Mouse (Mus musculus): ENCODE measurements around the gene Tdrd5. TPM values are rescaled to one million over a fixed set of nuclear protein-coding genes. Genes with fewer than 3 reads are reported as not detected.
"Not testable (repeated sequence)": the region's sequence is repeated elsewhere in the genome, so short reads cannot be mapped to it uniquely, and the experiment has no call there.

Gene Tdrd5
- total RNA-seq, 2 experiments from 2014 or later = not detected

DNA sequence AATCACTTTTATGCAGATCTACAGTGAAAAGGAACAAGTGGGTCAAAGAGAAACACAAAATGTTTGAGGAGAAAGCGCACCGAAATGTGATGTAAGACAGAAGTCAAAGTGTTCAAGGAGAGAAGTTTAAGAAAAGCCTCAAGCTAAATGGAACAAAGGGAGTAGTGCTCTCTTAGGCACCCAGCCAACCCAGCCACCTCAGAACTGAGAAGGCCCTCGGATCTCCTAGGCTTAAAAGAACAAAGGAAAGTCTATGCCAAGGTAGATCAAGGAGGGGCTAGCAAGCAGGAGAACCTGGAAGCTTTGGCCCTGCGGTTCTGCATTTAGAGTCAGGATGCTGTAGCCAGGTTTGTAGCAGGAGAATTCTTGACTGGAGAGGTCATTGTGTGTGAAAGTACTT, 48.6 kb downstream of the Tdrd5 start:
- no peak for DNase-seq

GRCm38 (mm10) chr1:156251096-156251495, 52.4 kb downstream of the Tdrd5 start:
- not testable (repeated sequence) for DNase-seq

GRCm38 (mm10) chr1:156247893-156248292, 55.6 kb downstream of the Tdrd5 start:
- DNase-seq = no peak

- DNase-seq = peak; percentile 56
Observed at GRCm38 (mm10) chr1:156241713-156242348, 61.6 kb downstream of the Tdrd5 start.

- DNase-seq = no peak
Observed at GRCm38 (mm10) chr1:156241035-156241434, 62.4 kb downstream of the Tdrd5 start.

DNA sequence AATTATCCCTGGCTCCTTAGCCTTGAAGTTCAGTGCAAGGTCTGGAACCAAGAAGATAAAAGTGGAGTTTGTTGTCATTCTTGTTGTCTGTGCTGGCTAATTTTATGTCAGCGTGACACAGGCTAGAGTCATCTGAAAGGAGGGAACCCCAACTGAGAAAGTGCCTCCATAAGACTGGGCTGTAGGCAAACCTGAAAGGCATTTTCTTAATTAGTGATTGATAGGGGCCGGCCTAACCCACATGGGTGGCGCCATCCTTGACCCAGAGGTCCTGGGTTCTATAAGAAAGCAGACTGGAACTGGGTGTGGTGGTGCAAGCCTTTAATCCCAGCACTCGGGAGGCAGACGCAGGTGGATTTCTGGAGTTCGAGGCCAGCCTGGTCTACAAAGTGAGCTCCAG, 72.3 kb downstream of the Tdrd5 start:
- no peak for DNase-seq

DNA sequence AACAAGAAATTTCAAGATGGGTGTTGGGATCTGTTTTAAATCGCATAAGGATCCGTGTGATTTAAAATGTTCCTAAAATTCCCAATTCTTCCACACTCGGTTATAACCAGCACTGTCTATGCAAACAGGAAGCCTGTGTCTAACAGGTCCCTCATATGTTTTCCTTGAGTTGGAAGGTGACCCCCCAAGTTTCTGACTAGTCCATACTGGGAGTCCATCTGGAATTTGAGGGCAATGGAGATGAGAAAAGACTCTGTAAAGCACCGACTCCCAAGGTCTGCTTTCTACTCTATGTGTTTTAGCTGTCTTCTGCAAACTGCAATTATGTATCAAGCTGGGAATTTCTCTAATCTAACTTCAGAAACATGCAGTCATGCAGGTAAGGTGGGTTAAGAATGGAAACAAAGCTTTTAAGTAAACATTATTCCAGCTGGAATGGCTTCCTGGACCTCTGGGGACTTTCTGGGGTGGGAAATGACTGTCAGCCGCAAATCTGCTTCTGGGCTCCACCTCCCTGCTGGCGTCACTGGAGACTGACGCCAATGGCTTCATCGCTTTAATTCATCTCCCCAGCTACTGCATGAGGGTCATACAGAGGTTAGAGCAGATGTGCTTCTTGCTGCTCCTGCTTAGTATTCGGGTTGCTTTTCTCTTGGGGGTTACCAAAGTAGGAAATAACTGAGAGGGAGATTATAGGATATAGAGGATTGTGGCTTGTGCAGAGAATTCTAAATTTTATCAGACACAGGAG, 73.0 kb downstream of the Tdrd5 start:
- peak; percentile 30 for DNase-seq

DNA sequence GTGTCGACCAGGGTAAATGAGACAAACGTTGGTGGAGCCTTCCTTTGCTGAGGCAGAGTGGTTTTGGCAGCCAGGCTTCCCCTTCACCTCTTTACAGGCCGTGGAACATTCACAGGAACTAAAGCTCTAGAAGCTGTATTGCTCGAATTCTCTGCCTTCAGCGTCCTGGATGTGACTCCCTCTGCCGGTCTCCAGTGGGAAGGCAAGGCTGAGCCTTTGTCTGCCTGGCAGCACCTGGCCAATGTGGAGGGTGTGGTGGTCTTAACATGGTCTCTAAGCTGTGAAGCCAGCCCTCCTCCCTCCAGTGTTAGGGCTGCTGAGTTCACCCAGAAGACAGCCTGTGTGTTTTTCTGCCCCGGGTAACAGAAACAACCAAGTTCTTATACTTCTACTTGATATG, 74.0 kb downstream of the Tdrd5 start:
- DNase-seq = peak; percentile 43

DNA sequence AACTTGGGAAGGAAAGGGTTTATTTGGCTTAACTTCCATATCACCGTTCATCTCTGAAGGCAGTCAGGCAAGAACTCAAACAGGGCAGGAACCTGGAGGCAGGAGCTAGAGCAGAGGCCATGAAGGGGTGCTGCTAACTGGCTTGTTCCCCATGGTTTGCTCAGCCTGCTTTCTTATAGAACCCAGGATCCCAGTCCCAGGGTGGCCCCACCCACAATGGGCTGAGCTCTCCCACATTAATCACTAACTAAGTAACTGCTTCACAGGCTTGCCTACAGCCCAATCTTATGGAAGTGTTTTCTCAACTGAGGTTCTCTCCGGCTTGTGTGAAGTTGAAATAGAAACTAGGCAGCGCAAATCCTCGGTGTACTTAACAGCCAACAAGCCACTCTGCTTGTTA, 74.7 kb downstream of the Tdrd5 start:
- no peak for DNase-seq

GRCm38 (mm10) chr1:156226903-156227302, 76.6 kb downstream of the Tdrd5 start:
- DNase-seq = no peak

- no peak for DNase-seq
Observed at GRCm38 (mm10) chr1:156222205-156223000, 81.1 kb downstream of the Tdrd5 start.

DNA sequence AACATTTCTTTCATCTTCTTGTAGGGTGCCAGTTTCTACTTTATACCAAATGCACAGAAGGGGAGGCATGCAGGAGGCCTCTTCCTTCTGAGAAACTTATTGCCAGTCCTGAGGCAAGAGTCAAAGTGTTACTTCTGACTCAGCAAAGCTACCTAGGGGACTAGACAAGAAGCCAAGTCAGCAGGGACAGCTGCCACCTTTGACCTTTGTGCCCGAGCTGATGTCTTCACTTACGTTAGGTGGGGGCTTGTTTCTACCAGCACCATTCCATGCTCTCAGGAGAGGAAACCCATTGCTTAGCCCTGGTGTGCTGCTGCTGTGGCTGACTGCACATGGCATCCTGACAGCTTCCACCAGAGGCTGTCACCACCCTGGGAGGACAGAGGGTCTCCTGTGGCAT, 82.1 kb downstream of the Tdrd5 start:
- no peak for DNase-seq

DNA sequence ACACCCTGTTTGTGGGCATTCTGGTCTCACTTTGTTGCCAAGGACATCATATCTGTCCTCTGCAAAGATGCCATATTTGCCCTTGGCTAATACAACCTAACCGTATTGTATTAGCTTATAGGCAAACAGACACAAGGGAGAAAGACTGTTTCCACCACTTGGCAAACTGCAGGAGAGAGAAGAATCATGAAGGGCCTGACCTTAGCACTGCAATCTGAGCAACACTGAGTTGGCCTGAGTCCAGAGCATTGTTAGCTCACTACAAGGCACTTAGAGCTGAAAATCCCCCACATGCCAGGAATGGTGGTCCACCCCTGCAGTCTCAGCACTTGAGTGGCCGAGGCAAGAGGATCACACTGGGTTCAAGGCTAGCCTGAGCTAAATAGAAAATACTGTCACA, 84.9 kb downstream of the Tdrd5 start:
- DNase-seq = no peak

DNA sequence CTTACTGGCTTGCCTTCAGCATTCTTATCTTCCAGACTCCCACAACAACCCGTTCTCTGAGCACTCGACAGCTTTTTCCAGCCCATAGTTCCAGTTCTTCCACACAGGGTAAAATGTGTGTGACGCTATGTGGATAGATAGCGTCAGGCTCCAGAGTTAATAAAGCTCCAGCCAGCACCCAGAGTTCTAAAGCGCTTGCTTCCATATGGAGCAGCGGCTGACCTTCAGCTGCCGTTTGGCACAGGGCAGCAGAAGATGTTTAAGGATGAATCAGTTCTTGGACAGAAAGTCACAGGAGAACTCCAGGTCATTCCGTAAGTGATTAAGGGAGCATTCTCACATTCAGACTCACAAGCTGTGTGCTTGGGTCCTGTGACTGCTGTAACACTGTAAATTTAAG, 85.5 kb downstream of the Tdrd5 start:
- DNase-seq = no peak

- no peak for DNase-seq
Observed at GRCm38 (mm10) chr1:156217393-156217792, 86.1 kb downstream of the Tdrd5 start.

- no peak for DNase-seq
Observed at GRCm38 (mm10) chr1:156216249-156216648, 87.2 kb downstream of the Tdrd5 start.

- DNase-seq = no peak
Observed at GRCm38 (mm10) chr1:156214651-156215050, 88.8 kb downstream of the Tdrd5 start.

- no peak for DNase-seq
Observed at GRCm38 (mm10) chr1:156212923-156213322, 90.5 kb downstream of the Tdrd5 start.

DNA sequence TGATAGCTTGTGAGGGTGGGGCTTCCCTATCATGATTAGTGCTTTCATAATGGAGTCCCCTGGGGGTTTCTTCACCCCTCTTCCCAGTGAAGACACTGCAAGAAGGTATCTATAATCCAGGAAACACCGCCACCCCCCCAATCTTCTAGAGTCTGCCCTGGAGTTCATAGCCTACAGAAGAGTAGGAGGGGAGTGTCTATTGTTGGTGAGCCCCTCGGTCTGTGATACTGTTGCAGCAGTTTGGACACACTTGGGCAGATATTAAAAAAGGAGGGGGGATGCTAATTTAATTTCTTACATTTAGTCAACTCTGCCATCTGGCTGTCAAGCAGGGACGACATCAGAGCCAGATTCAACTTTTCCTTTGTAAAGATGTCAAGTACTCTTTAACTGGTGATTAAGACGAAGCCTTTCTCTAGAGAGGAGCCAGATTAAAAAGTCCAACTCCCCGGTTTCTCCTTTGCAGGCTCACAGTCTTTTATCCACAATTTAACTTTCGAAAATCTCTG, 91.6 kb downstream of the Tdrd5 start:
- DNase-seq = no peak
